Mouse (Mus musculus) liver, embryonic 14.5 days (tissue): ENCODE data around the gene Cd300c2. TPM values are rescaled to one million over a fixed set of nuclear protein-coding genes. Genes with fewer than 3 reads are reported as not detected.

Experiments
- ATAC-seq: fragments of 200-750 bp; cut with Nextera tagmentation; 2 replicates; pipeline ENCODE4 v1.8.0; 2017; ENCODE audit warnings: moderate number of reproducible peaks, mild to moderate bottlenecking, moderate library complexity; ENCODE audit not compliant: insufficient read depth
- DNase-seq, 3 experiments: peaks; one replicate each; pipeline ENCODE4 v3.0.0-alpha.2; 2012 to 2013; ENCODE audit warnings: low read depth in 3 of 3, low spot score in 3 of 3
- H3K27ac ChIP-seq: fragments of 300-500 bp; sonication (generic); 2 replicates; pipeline ENCODE4 v1.5.1; 2014; ENCODE audit warnings: moderate library complexity, mild to moderate bottlenecking, control low read depth, inconsistent platforms
- H3K27me3 ChIP-seq: fragments of 300-500 bp; sonication (generic); 2 replicates; pipeline ENCODE4 v1.6.1; 2014; ENCODE audit warnings: mild to moderate bottlenecking, low read length, moderate library complexity; ENCODE audit not compliant: control insufficient read depth, insufficient read depth
- H3K36me3 ChIP-seq: fragments of 300-500 bp; sonication (generic); replicated peaks from 2 replicates; pipeline ENCODE4 v1.6.1; 2014; ENCODE audit warnings: low read depth; ENCODE audit not compliant: control insufficient read depth, insufficient read depth
- H3K4me1 ChIP-seq, 2 experiments: fragments of 200-500 bp in 1 of 2; fragments of 300-500 bp in 1 of 2; sonication (generic) in 1 of 2; replicated peaks; 2 replicates each; pipeline ENCODE4 v1.6.1; 2012 to 2014; ENCODE audit warnings: antibody characterized with exemption in 1 of 2, inconsistent platforms in 1 of 2, low read length in 1 of 2; ENCODE audit not compliant: control insufficient read depth in 2 of 2, insufficient read depth in 2 of 2
- H3K4me2 ChIP-seq: fragments of 300-500 bp; sonication (generic); 2 replicates; pipeline ENCODE4 v1.6.1; 2014; ENCODE audit warnings: low read depth, mild to moderate bottlenecking, control low read depth, moderate library complexity
- H3K4me3 ChIP-seq, 2 experiments: fragments of 200-500 bp in 1 of 2; fragments of 300-500 bp in 1 of 2; sonication (generic) in 1 of 2; 2 replicates each; pipeline ENCODE4 v1.5.1; 2012 to 2014; ENCODE audit warnings: low read depth in 2 of 2, low read length in 2 of 2, mild to moderate bottlenecking in 2 of 2, control low read depth in 1 of 2, inconsistent platforms in 1 of 2, moderate library complexity in 1 of 2; ENCODE audit not compliant: insufficient read depth in 1 of 2
- H3K9ac ChIP-seq: fragments of 300-500 bp; sonication (generic); replicated peaks from 2 replicates; pipeline ENCODE4 v1.6.1; 2014; ENCODE audit warnings: mild to moderate bottlenecking, control low read depth, moderate library complexity
- H3K9me3 ChIP-seq: fragments of 300-500 bp; sonication (generic); 2 replicates; pipeline ENCODE4 v1.6.1; 2016; ENCODE audit warnings: low read length, mixed read lengths; ENCODE audit not compliant: control insufficient read depth
- CTCF ChIP-seq: IDR thresholded peaks from 2 replicates; pipeline ENCODE4 v1.5.1; 2016; ENCODE audit warnings: antibody characterized with exemption, low read depth, control low read depth
- EP300 ChIP-seq: IDR thresholded peaks from 2 replicates; pipeline ENCODE4 v1.6.1; 2016; ENCODE audit warnings: antibody characterized with exemption, low read depth
- WGBS: fragments of 180-500 bp; shearing (Covaris S2); extraction: QIAGEN DNeasy Blood & Tissue Kit; methylation state at CpG from one replicate; pipeline ENCODE4 v1.1.7; 2014; ENCODE audit not compliant: insufficient replicate concordance; 5-methylcytosine and 5-hydroxymethylcytosine counted together
- polyA plus RNA-seq, 2 experiments: library from polyadenylated mRNA; depleted of rRNA in 1 of 2; stranded (reverse) in 1 of 2; unstranded in 1 of 2; fragments of >200 nt; fragmentation: Nextera tagmentation in 1 of 2; extraction: Ambion mirVana in 1 of 2; gene quantifications; 2 replicates each; pipeline versions ENCODE4 v1.2.1 to v1.2.3; 2012 to 2014

Cd300c2 gene
- polyA plus RNA-seq, 2 experiments = 4.8 to 7.6 TPM

- peak in 1 of 3 experiments; percentile 36 for DNase-seq
Measured at GRCm38 (mm10) chr11:114965182-114965828, 36.4 kb downstream of the Cd300c2 start.

GRCm38 (mm10) chr11:114960369-114960768 lies 41.3 kb downstream of the Cd300c2 start:
- Histone ChIP-seq H3K4me3 (no peak overlapping the region), H3K27me3 (no peaks in the 10 kb centered on the region), H3K27ac (no peak overlapping the region), H3K36me3 (no peaks in the 10 kb centered on the region), H3K4me1 (peaks cover 0 to 4% of the 10 kb centered on the region in 2 experiments; a peak in 2 of 4 replicates), H3K9me3 (no peaks in the 10 kb centered on the region), H3K9ac (no peak overlapping the region), H3K4me2 (no peak overlapping the region)
- WGBS = 24% methylated on average over 1 of the region's 1 CpGs
- ATAC-seq = no peak
- TF ChIP-seq EP300 = no peak
- no peak for TF ChIP-seq CTCF
- DNase-seq = no peak

More at GRCm38 (mm10) chr11:114965182-114965828, 36.4 kb downstream of the Cd300c2 start:
- TF ChIP-seq EP300 (no peak), CTCF (no peak)
- no peak overlapping the region for H3K4me3 ChIP-seq
- peak; percentile 26; the same call in 1 of the 2 replicates for ATAC-seq
- no peak overlapping the region for H3K4me2 ChIP-seq
- H3K4me1 ChIP-seq = peaks cover 0 to 4% of the 10 kb centered on the region in 2 experiments; a peak in 2 of 4 replicates
- no peak overlapping the region for H3K27ac ChIP-seq
- H3K9me3 ChIP-seq = no peaks in the 10 kb centered on the region
- no peak overlapping the region for H3K9ac ChIP-seq
- WGBS = 12% methylated on average over 3 of the region's 3 CpGs
- H3K36me3 ChIP-seq = no peaks in the 10 kb centered on the region
- no peaks in the 10 kb centered on the region for H3K27me3 ChIP-seq

Other genes with a start within 250 kb of the Cd300c2 start
- 0.09 and 0.10 TPM in 2 replicates for gene Kif19a, start 236.5 kb downstream of the Cd300c2 start, polyA plus RNA-seq (2012; rRNA removed)
- not detected in 2 replicates for gene Kif19a, start 236.5 kb downstream of the Cd300c2 start, polyA plus RNA-seq (2014; fragmentation: Nextera tagmentation; extraction: Ambion mirVana)
- gene Btbd17, start 205.9 kb downstream of the Cd300c2 start, polyA plus RNA-seq (2012; rRNA removed) = 0.10 TPM in 1 of 2 replicates, not detected in the other
- gene Btbd17, start 205.9 kb downstream of the Cd300c2 start, polyA plus RNA-seq (2014; fragmentation: Nextera tagmentation; extraction: Ambion mirVana) = not detected in 2 replicates
- gene Gpr142, start 203.0 kb downstream of the Cd300c2 start, polyA plus RNA-seq (2012; rRNA removed) = 0.04 TPM in 1 of 2 replicates, not detected in the other
- not detected in 2 replicates for gene Gpr142, start 203.0 kb downstream of the Cd300c2 start, polyA plus RNA-seq (2014; fragmentation: Nextera tagmentation; extraction: Ambion mirVana)
- 4.8 and 5.0 TPM in 2 replicates for gene Gprc5c, start 150.7 kb downstream of the Cd300c2 start, polyA plus RNA-seq (2012; rRNA removed)
- 8.0 and 9.8 TPM in 2 replicates for gene Gprc5c, start 150.7 kb downstream of the Cd300c2 start, polyA plus RNA-seq (2014; fragmentation: Nextera tagmentation; extraction: Ambion mirVana)
- gene Cd300a, start 111.8 kb downstream of the Cd300c2 start, polyA plus RNA-seq (2012; rRNA removed) = 2.1 and 3.1 TPM in 2 replicates
- 3.6 and 3.7 TPM in 2 replicates for gene Cd300a, start 111.8 kb downstream of the Cd300c2 start, polyA plus RNA-seq (2014; fragmentation: Nextera tagmentation; extraction: Ambion mirVana)
- gene Cd300lb, start 67.5 kb downstream of the Cd300c2 start, polyA plus RNA-seq (2012; rRNA removed) = 0.66 and 0.83 TPM in 2 replicates
- gene Cd300lb, start 67.5 kb downstream of the Cd300c2 start, polyA plus RNA-seq (2014; fragmentation: Nextera tagmentation; extraction: Ambion mirVana) = 0.67 and 1.5 TPM in 2 replicates
- gene Cd300c, start 32.7 kb downstream of the Cd300c2 start, polyA plus RNA-seq (2012; rRNA removed) = 0.18 TPM in 1 of 2 replicates, not detected in the other
- gene Cd300c, start 32.7 kb downstream of the Cd300c2 start, polyA plus RNA-seq (2014; fragmentation: Nextera tagmentation; extraction: Ambion mirVana) = not detected in 2 replicates
- 0.75 and 0.89 TPM in 2 replicates for gene Cd300ld, start 12.0 kb downstream of the Cd300c2 start, polyA plus RNA-seq (2012; rRNA removed)
- gene Cd300ld, start 12.0 kb downstream of the Cd300c2 start, polyA plus RNA-seq (2014; fragmentation: Nextera tagmentation; extraction: Ambion mirVana) = 0.63 and 1.1 TPM in 2 replicates
- gene Cd300ld2, start 14.3 kb upstream of the Cd300c2 start, polyA plus RNA-seq (2012; rRNA removed) = not detected in 2 replicates
- gene Cd300ld2, start 14.3 kb upstream of the Cd300c2 start, polyA plus RNA-seq (2014; fragmentation: Nextera tagmentation; extraction: Ambion mirVana) = not detected in 2 replicates
- gene Cd300ld4, start 25.1 kb upstream of the Cd300c2 start, polyA plus RNA-seq (2012; rRNA removed) = 0.09 and 0.10 TPM in 2 replicates
- not detected in 2 replicates for gene Cd300ld4, start 25.1 kb upstream of the Cd300c2 start, polyA plus RNA-seq (2014; fragmentation: Nextera tagmentation; extraction: Ambion mirVana)
- 0.13 TPM in 1 of 2 replicates, not detected in the other for gene Cd300ld5, start 35.9 kb upstream of the Cd300c2 start, polyA plus RNA-seq (2012; rRNA removed)
- gene Cd300ld5, start 35.9 kb upstream of the Cd300c2 start, polyA plus RNA-seq (2014; fragmentation: Nextera tagmentation; extraction: Ambion mirVana) = not detected in 2 replicates
- gene Cd300ld3, start 46.5 kb upstream of the Cd300c2 start, polyA plus RNA-seq (2012; rRNA removed) = 0.27 and 0.63 TPM in 2 replicates
- not detected in 2 replicates for gene Cd300ld3, start 46.5 kb upstream of the Cd300c2 start, polyA plus RNA-seq (2014; fragmentation: Nextera tagmentation; extraction: Ambion mirVana)
- gene Cd300e, start 60.3 kb upstream of the Cd300c2 start, polyA plus RNA-seq (2012; rRNA removed) = 0.44 and 0.56 TPM in 2 replicates
- gene Cd300e, start 60.3 kb upstream of the Cd300c2 start, polyA plus RNA-seq (2014; fragmentation: Nextera tagmentation; extraction: Ambion mirVana) = 0.22 and 0.29 TPM in 2 replicates
- gene Rab37, start 89.6 kb upstream of the Cd300c2 start, polyA plus RNA-seq (2012; rRNA removed) = 1.5 and 1.7 TPM in 2 replicates
- 1.8 and 2.0 TPM in 2 replicates for gene Rab37, start 89.6 kb upstream of the Cd300c2 start, polyA plus RNA-seq (2014; fragmentation: Nextera tagmentation; extraction: Ambion mirVana)
- gene Cd300lf, start 132.1 kb upstream of the Cd300c2 start, polyA plus RNA-seq (2012; rRNA removed) = 1.5 and 1.6 TPM in 2 replicates
- 0.97 and 1.1 TPM in 2 replicates for gene Cd300lf, start 132.1 kb upstream of the Cd300c2 start, polyA plus RNA-seq (2014; fragmentation: Nextera tagmentation; extraction: Ambion mirVana)
- gene Slc9a3r1, start 161.5 kb upstream of the Cd300c2 start, polyA plus RNA-seq (2012; rRNA removed) = 37.9 and 41.4 TPM in 2 replicates
- 49.6 and 58.3 TPM in 2 replicates for gene Slc9a3r1, start 161.5 kb upstream of the Cd300c2 start, polyA plus RNA-seq (2014; fragmentation: Nextera tagmentation; extraction: Ambion mirVana)
- 1.7 and 2.1 TPM in 2 replicates for gene Tmem104, start 185.6 kb upstream of the Cd300c2 start, polyA plus RNA-seq (2012; rRNA removed)
- 4.0 and 4.1 TPM in 2 replicates for gene Tmem104, start 185.6 kb upstream of the Cd300c2 start, polyA plus RNA-seq (2014; fragmentation: Nextera tagmentation; extraction: Ambion mirVana)
- 6.0 and 7.7 TPM in 2 replicates for gene Nat9, start 186.0 kb upstream of the Cd300c2 start, polyA plus RNA-seq (2012; rRNA removed)
- 8.2 and 8.5 TPM in 2 replicates for gene Nat9, start 186.0 kb upstream of the Cd300c2 start, polyA plus RNA-seq (2014; fragmentation: Nextera tagmentation; extraction: Ambion mirVana)